Mouse (Mus musculus) forebrain, embryonic 12.5 days (tissue): ENCODE results near the gene Il1b. TPM values are rescaled to one million over a fixed set of nuclear protein-coding genes. Genes with fewer than 3 reads are reported as not detected.

Experiments used
- polyA plus RNA-seq: library from polyadenylated mRNA; unstranded; fragments of >200 nt; fragmentation: Nextera tagmentation; extraction: Ambion mirVana; gene quantifications from 2 replicates; pipeline ENCODE4 v1.2.1, GENCODE M21; 2016

Gene Il1b
- polyA plus RNA-seq, 1 experiment from 2014 or later = not detected

Other genes with a start within 250 kb of the Il1b start
- 21.8 and 23.3 TPM in 2 replicates for gene Chchd5, start 241.4 kb downstream of the Il1b start, polyA plus RNA-seq
- 61.6 and 63.1 TPM in 2 replicates for gene Slc20a1, start 172.4 kb downstream of the Il1b start, polyA plus RNA-seq
- 60.1 and 67.2 TPM in 2 replicates for gene Ckap2l, start 73.9 kb downstream of the Il1b start, polyA plus RNA-seq
- 0.18 and 0.21 TPM in 2 replicates for gene Il1a, start 61.2 kb downstream of the Il1b start, polyA plus RNA-seq
- not detected in 2 replicates for gene F830045P16Rik, start 165.5 kb upstream of the Il1b start, polyA plus RNA-seq
- 18.2 and 20.0 TPM in 2 replicates for gene Sirpa, start 221.7 kb upstream of the Il1b start, polyA plus RNA-seq